Mouse (Mus musculus) lung, adult 2 months (tissue): ENCODE data around the gene Arhgap35.

ENCODE experiments used
- CTCF ChIP-seq: fragments of 200-500 bp; IDR thresholded peaks from 2 replicates; pipeline ENCODE4 v1.5.1; 2011; ENCODE audit warnings: mild to moderate bottlenecking, low read length, control low read depth; ENCODE audit not compliant: insufficient read depth
- POLR2A ChIP-seq: fragments of 200-500 bp; IDR thresholded peaks from 2 replicates; pipeline ENCODE4 v1.6.1; 2011; ENCODE audit warnings: low read depth, mild to moderate bottlenecking, control low read depth, low read length, borderline replicate concordance; ENCODE audit errors: extremely low read depth

- TF ChIP-seq CTCF (peak; percentile 96), POLR2A (no peak)
Observed at GRCm38 (mm10) chr7:16491759-16492158, 123.0 kb downstream of the Arhgap35 start.
